Mouse (Mus musculus): ENCODE data around the gene Plcxd2. TPM values are rescaled to one million over a fixed set of nuclear protein-coding genes. Genes with fewer than 3 reads are reported as not detected.
A peak's percentile ranks its signal among the peaks of the same experiment; 100 is the strongest.

Plcxd2 gene
- total RNA-seq, 2 experiments from 2014 or later, result 0.33 to 0.43 TPM

DNA sequence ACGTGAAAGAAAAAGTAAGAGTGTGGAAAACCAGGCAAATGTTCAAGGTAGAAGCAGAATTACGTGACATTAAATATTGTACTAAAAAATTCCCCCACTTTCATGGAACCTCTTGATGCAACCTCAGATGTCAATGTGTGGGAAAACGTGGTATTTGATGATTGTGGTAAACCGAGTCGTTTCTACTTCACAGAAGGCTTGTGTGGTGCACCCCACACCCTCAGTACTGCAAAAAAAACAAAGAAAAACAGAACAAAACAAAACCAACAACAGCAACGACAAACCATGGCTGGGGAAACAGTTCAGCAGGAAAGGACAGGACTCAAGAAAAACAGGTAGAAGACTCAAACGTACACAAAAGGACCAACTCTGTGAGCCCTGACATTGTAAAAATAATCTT is 11.8 kb downstream of the Plcxd2 start:
- intact Hi-C loops (cut with DNase I; ENCODE audit: low total_unique reads), result no loop called here
- DNase-seq, result no peak

DNA sequence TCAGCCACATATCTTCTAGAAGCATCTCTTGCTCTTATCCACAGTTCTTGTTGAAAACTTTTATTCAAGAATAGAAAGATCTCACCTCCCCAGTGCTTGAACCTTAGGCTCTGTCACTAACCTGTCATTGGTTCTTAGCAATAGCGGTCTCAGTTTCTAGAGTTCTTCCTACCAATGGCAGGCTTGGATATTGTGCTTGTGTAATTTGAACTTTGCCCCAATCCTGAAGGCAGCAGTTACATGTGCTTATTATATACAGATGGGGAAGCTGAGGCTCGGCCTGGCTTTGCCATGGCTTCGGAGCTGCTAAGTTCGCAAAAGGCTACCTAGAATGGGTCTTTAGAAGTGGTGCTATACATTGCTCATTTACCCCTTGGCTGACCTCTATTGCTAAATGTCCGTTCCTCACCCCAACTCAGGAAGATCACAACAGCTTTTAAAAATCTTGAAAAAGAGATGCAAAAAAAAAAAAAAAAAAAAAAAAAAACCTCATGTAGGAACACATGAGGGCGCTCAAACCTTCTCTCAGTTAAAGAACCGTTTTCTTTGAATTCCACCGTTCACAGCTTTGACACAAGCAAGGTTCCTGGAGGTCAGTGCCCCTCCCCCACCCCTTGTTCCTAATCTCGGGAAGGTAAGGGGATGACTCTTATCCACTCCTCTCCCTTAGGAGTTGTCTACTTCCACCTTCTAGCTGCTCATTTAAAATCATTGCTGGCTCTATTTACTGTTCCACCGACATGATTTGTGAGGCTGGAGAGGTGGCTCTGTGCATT is 18.9 kb downstream of the Plcxd2 start:
- no peak for DNase-seq
- intact Hi-C loops (cut with DNase I; ENCODE audit: low total_unique reads), result no loop called here

DNA sequence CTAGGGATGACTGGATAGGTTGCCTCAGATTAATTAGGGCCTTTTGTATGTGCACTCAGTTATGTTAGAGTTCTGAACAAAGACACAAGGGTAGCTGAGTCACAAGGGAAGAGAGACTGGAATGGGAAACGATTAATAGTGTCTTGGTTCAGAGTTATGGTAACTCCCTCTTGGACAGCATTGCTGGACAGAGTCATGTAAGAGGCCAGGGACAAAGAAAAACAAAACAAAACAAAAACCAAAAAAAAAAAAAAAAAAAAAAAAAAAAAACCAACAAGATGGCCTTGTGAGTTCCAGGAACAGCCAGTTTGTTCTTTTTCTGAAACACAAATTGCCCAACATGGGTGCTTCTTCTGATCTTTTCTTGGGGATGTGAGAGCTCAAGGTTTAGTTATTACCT is 23.8 kb downstream of the Plcxd2 start:
- no peak for DNase-seq
- intact Hi-C loops (cut with DNase I; ENCODE audit: low total_unique reads), result no loop called here

DNA sequence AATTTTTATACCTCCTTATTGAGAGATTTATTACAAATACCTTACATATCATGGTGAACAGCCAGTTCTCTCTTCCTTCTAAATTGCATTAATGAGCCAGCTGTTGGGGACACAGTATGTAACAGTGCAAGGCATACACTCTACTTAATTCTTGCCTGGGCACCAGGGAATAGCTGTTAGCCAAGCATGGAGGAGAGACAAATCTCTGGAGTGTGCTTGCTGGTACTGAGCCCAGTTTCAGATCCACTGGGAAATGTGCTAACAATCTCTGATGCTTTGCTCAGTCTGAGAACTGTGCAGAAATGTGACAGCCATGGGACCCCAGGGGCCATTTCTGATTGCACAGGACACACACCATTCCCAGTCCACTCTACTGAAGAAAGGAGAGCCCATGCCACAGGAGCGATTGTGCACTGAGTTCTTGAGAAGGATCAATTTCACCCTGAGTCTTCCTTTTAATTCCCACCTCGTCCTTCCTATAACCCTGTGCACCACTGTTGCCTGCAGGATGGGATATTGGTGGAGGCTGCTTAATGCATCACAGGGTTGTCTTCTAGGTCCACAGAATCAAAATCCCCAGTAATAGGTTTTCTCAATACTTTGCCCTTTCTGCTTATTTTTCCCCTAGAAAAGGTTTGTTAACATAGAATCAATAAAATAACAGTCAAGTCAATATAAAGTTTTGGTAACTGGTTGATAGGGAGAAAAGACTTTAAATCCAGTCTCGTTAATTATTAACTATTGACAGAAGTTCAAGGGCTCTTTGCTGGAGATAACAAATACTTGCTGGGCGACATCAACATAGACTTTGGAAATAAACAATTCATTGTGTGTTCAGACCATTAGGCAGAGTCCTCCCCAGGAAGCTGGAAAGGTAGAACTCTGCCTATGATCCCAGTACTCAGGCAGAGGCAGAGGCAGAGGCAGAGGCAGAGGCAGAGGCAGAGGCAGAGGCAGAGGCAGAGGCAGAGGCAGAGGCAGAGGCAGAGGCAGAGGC is 25.1 kb downstream of the Plcxd2 start:
- DNase-seq, result peak; percentile 8
- intact Hi-C loops (cut with DNase I; ENCODE audit: low total_unique reads), result no loop called here

DNA sequence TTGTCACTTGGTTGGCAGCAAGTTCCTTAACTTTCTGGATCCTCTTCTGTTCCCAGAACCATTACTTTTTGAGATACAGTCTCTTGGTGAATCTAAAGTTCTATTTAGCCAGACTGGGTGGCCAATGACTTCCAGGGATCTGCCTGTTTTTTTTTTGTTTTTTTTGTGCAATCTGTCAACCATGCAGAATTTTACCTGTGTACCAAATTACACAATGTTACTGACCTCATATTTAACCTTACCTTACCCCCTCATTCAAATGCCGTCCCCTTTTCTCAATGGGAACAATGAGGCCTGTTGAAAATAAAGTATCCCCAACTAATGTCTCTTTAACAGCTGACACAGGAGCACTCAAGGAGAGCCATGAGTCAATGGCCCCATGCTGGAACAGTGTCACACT is 33.8 kb downstream of the Plcxd2 start:
- intact Hi-C loops (cut with DNase I; ENCODE audit: low total_unique reads), result no loop called here
- no peak for DNase-seq

DNA sequence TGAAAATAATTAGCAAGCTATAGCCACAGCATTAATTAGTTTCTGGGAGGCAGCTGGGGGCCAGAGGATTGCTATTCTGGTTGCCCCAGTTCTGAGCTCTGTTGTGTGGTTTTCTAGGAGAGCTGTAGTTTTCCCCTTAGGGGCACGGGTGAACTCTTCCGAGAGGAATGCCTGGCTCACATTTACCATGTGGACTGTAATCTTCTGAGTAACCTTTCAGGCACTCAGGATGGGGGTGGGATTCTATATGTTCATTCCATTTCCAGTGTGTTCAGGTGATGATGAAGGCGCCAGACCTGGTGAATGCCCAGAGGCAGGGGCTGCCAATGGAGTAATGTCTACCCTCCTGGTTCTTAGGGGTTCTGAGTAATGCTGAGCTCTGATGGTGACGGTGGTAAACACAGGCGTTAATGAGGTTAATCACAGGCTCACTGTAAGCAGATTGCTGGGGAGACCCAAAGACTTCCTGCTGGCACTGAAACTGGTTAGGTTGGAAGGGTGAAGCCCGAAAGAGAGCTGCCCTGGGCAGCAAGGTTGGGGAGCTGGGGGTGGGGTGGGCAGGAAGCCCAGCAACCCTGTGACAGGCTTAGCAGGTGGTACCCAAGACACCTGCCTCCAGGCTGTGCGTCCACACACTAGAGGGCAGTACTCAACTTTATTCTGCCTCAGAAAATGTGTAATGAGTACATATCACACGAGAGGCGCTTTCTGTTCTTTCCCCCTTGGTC is 35.9 kb downstream of the Plcxd2 start:
- DNase-seq, result no peak
- intact Hi-C loops (cut with DNase I; ENCODE audit: low total_unique reads), result no loop called here

DNA sequence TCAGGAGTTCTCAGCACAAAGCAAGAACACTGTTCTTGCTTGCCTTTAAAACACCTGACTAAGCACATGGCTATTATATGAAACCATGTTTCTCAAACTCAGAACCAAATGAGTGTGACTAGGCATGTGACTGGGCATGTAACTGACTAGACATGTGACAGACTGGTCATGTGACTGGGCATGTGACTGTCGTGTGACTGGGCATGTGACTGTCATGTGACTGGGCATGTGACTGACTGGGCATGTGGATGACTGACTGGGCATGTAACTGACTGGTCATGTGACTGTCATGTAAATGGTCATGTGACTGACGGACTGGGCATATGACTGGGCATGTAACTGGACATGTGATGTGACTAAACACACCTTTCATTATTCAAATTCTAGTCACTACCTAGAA is 39.8 kb downstream of the Plcxd2 start:
- intact Hi-C loops (cut with DNase I; ENCODE audit: low total_unique reads), result no loop called here
- no peak for DNase-seq

DNA sequence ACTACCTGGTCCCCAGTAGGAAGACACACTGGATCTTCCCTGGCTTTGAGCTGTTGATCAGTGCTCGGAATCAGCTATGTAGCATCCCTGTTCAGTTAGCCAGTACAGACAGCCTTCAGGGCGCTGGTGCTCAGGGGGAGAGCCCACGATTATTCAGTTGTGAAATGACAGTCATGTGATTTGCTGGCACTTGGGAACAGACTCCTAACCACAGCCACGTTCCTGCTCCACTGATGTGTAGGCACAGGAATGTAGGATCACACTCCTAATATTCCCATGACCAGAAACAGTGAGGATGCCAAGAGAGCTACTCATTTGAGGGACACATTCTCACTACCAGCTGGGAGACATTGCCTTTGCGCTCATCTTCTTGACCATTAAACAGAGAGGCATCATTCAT is 41.3 kb downstream of the Plcxd2 start:
- intact Hi-C loops (cut with DNase I; ENCODE audit: low total_unique reads), result loop anchor here (5.0 kb wide), 2 partner anchors 206 to 281 kb away; no protein-coding TSS in a partner anchor
- no peak for DNase-seq

DNA sequence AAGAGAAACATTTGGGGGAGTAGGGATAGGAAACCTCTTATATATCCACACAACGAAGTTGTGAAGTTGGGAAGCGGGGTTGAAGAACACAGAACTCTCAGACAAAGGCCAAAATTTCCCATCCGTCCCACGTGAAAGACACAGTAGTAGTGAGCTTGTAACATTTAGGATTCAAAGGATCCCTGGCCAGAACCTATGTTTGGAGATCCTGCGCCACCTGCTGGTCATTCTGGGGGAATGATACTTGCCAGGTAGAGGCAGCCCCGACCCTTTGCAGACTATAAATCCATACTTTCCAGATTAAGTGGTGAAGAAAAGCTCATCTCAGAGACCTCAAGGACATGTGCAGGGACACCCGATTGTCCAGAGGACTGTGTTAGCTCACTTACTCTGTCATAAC is 42.5 kb downstream of the Plcxd2 start:
- peak; percentile 75 for DNase-seq
- intact Hi-C loops (cut with DNase I; ENCODE audit: low total_unique reads), result loop anchor here (2.0 to 5.0 kb wide), 3 partner anchors 121 to 280 kb away; no protein-coding TSS in a partner anchor

DNA sequence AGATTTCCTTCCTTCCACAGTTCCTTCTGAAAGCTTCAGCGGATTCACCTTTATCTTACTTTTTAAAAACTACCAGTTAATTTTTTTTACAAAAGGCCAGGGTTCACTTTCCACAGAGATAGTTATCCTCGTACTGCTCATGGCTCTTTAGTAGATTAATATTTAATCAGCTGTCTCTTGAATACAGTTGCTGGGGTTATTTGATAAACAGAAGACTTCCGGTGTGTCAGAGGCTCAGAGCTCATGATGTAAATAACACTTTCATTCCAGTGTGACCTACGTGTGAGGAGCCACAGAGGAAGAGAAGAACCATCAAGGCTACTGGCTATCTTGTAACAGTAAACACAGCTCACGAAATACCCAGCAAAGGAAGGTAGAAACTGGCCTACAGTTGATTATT is 43.4 kb downstream of the Plcxd2 start:
- intact Hi-C loops (cut with DNase I; ENCODE audit: low total_unique reads), result loop anchor here (2.0 to 5.0 kb wide), 3 partner anchors 120 to 279 kb away; no protein-coding TSS in a partner anchor
- DNase-seq, result no peak

DNA sequence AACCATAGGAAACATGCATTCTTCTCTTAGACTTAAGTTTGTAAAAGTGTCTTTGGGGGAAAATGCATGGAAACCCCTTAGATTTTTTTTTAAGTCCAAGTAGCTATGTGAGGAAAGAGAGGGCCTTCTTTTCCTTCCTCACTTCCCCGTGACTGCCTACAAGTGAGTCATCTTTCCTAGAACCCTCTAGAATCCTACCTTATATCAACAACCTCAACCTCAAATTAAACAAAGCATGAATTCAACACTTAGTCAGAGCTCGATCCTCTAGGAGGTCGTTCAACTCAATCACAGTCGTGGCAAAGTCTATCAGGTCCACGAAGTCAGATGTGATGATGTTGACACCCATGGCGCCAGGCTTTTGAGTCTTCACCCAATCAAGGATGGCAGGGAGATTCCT is 45.2 kb downstream of the Plcxd2 start:
- intact Hi-C loops (cut with DNase I; ENCODE audit: low total_unique reads), result loop anchor here (5.0 kb wide), 2 partner anchors 202 to 277 kb away; no protein-coding TSS in a partner anchor
- DNase-seq, result no peak

DNA sequence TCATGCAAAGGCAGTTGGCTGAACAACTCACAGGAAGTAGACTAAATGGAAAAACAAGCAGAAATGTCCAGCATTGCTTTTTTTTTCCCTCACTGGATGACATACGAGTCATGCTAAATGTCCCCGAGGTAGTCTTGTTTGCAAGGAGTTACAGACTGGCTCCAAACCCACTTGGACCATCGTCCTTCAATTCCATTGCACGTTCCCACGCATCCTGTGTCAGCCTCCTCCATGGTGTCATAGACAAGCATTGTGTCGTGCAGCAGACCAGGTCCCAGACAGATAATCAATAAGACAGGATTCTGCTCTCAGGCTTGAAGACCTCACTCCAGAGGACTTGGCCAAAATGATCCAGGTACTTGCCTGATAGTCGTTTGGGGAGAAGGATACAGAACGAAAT is 46.2 kb downstream of the Plcxd2 start:
- intact Hi-C loops (cut with DNase I; ENCODE audit: low total_unique reads), result no loop called here
- no peak for DNase-seq

DNA sequence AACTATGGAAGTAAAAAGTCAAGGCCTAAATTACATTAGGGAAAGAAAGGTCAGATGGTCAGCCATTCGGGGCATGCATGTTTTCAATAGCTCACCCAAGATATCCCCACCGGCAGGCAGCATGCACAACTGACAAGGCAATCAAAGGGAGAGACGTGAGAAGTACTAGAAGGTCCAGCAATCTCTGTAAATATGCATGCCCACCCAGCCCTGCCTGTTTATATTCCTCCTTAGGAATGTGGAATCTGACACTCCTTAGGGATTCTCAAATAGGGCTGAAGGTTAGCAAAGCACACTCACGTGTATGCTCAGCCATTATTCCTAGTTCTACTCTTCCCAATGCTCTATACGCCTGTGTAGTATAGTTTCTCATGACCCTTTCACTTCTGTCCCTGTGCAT is 46.9 kb downstream of the Plcxd2 start:
- no peak for DNase-seq
- intact Hi-C loops (cut with DNase I; ENCODE audit: low total_unique reads), result no loop called here

DNA sequence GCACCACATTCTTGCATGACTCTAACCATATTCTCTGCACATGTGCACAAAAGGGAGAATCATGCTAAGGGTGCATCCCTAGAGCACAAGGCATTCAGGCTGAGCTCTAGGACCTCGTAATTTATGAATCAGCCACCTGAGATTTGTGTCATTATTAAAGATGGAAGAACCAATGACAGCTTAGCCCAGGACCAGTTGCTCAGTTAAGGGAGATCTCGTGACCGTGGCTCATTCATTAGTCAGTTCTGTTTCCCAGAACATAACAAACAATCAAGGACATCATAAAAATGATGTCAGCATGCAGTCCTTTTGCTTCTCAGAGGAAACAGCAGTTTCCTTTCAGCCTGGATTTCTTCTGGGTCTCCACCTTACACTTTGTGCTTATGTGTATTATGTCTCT is 49.0 kb downstream of the Plcxd2 start:
- DNase-seq, result no peak
- intact Hi-C loops (cut with DNase I; ENCODE audit: low total_unique reads), result no loop called here

DNA sequence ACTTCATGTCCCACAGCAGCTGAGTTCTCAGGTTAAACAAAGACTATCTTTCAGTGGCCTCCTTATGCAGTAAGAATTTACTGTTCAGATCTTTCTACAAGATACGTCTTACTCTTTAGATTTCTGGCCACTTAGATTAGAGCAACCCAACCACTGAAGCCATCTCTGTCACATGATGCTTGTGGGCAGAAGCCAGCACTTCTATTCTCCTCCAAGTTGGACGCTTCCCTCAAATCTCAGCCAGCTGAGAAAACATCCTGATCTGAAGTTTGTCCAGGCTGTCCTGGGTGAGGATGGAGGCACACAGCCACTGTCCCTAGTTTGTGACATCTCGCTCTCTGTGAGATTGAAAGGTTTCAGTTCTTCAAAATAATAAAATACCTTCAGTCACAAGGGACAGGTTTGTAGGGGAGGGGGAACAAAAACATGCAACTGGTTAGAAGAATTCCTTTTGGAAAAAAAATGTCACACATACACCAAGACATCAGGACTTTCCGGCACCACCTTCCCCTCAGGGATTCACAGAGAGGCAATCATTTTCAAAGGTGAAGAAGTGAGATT is 53.5 kb downstream of the Plcxd2 start:
- intact Hi-C loops (cut with DNase I; ENCODE audit: low total_unique reads), result no loop called here
- no peak for DNase-seq

DNA sequence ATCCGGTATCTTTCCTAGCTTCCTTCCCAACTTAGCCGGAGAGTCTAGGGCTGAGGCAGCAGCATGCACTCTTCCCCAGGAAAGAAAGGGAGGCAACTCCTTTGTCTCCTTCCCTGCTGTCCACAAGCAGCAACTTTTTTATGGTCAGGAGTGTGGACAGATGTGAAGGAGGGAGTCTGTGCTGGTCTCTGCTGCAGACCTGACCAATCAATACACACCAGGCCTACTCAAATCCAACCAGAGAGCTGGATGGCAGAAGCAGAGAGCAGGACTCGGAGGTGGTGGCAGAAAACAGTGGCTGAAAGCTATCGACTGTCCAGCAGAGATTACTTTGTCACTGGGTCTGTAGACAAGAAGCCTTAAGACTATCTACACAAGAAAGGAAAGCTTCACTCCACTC is 56.6 kb downstream of the Plcxd2 start, which contains the start of gene Phldb2:
TSS of gene Phldb2 (minus strand) at position 205 of the 400 bp plus-strand sequence.
- DNase-seq, result no peak
- intact Hi-C loops (cut with DNase I; ENCODE audit: low total_unique reads), result no loop called here

DNA sequence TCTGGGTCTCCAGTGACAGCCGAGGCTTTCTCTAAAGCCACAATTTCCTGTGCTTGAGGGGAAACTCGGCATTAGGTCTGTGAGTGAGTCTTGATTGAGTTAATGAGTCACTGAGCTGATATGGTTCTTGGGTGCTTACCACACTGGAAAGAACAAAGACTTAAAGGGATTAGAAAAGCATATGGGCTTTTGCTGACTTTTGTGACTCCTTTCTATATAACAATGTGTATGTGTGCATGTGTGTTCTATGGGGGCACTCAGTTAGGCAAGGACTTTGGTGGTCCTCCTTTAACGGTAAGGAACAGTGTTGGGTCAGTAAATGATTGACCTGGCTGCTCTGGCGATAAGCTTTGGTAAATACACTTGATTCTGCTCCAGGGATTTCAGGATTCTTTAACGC is 57.5 kb downstream of the Plcxd2 start:
- intact Hi-C loops (cut with DNase I; ENCODE audit: low total_unique reads), result no loop called here
- no peak for DNase-seq

DNA sequence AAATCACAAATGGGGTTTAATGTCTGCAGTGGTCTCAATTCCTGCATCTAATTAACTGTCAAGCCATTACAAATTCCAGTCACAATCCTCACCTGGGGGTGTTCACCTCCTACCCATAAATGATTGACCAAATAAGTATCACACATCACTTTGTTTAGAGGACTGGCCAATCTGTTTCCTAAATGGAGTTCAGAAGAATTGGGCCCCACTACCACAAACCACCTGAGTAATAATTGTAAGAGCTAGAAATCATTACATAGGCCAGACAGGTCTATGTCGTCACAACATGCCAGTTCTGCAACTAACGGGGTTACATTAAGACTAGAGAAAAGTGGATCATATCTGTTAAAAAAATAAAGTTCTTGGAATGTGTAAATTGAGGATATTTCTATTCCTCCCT is 58.0 kb downstream of the Plcxd2 start:
- no peak for DNase-seq
- intact Hi-C loops (cut with DNase I; ENCODE audit: low total_unique reads), result no loop called here

DNA sequence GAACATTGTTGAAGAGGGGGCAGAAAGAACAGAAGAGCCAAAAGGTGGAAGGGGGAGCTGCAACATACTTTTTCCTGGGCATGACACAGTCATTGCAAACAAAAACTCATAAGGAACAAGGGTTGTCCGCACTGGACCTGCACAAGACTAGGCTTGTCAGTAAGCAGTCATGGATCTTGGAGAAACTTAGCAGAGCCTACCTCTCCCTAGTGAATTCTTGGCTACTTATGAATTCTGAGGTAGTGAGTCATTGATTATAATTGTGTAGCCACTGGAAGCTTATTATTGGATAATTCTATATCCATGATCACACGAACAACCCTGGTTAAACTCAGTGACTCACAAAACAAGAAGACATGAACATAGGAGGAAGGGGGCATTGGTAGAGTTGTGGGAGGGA is 63.7 kb downstream of the Plcxd2 start:
- intact Hi-C loops (cut with DNase I; ENCODE audit: low total_unique reads), result no loop called here

More for the DNA sequence above, 63.7 kb downstream of the Plcxd2 start:
- no peak for DNase-seq
